ENCODE assay signal across 8 mouse cellular contexts in genomic region chr15:83432231-83433031, GRCm38 (mm10). TPM values are rescaled to one million over a fixed set of nuclear protein-coding genes. Genes with fewer than 3 reads are reported as not detected.
DNase-seq lines count a peak whose midpoint lies in the region; ATAC-seq and TF ChIP-seq lines count a peak whose summit lies in the region.

No protein-coding gene starts in this region.

- H3K4me3 ChIP-seq in layer of hippocampus, adult 2 months, result peak overlapping the region; percentile 13; the same call in 1 of the 2 replicates
- H3K4me3 ChIP-seq in embryonic facial prominence, embryonic 15.5 days (replicated peaks), result no peak overlapping the region
- H3K4me3 ChIP-seq in liver, embryonic 12.5 days, result peak overlapping the region; percentile 55

- H3K4me1 ChIP-seq in embryonic facial prominence, embryonic 15.5 days, result peaks cover 43% of the 10 kb centered on the region
- peaks cover 93% of the 10 kb centered on the region for H3K4me1 ChIP-seq in liver, embryonic 12.5 days

- DNase-seq in layer of hippocampus, adult 2 months (ENCODE audit: low spot score in 2 of 2), result no peak
- no peak for DNase-seq in layer of hippocampus, postnatal 14 days (ENCODE audit: low spot score in 2 of 2)
- DNase-seq in spleen, postnatal 36 days (ENCODE audit: low spot score in 2 of 2), result peak; percentile 35 to 53
- no peak for DNase-seq in frontal cortex, postnatal 25 days (ENCODE audit: low spot score in 2 of 2)

- H3K9ac ChIP-seq in embryonic facial prominence, embryonic 15.5 days, result no peak overlapping the region
- peak overlapping the region; percentile 76 for H3K9ac ChIP-seq in liver, embryonic 12.5 days

- TF ChIP-seq CTCF in layer of hippocampus, adult 2 months (conservative IDR thresholded peaks at IDR 0.05), result no peak

- no peaks in the 10 kb centered on the region for H3K36me3 ChIP-seq in embryonic facial prominence, embryonic 15.5 days
- H3K36me3 ChIP-seq in liver, embryonic 12.5 days, result 0 out of 2 replicates have a peak, but pooled peaks cover 2% of the 10 kb centered on the region

- no peak for ATAC-seq in embryonic facial prominence, embryonic 15.5 days (ENCODE audit: insufficient number of reproducible peaks, low FRiP score, low TSS enrichment, low read depth)
- peak; percentile 78 to 87 for ATAC-seq in hematopoietic stem cell, adult 5-6 weeks (replicated peaks in 1 of 2; ENCODE audit: insufficient read depth in 1 of 2, low FRiP score in 2 of 2, low TSS enrichment in 1 of 2, low read depth in 1 of 2, poor library complexity in 2 of 2, severe bottlenecking in 2 of 2)
- ATAC-seq in liver, embryonic 12.5 days, result peak; percentile 88
- ATAC-seq in cerebellum, adult (ENCODE audit: insufficient number of reproducible peaks, low FRiP score, low TSS enrichment), result no peak

- H3K27me3 ChIP-seq in embryonic facial prominence, embryonic 15.5 days, result no peaks in the 10 kb centered on the region
- H3K27me3 ChIP-seq in liver, embryonic 12.5 days (replicated peaks), result no peaks in the 10 kb centered on the region

- no peak overlapping the region for H3K4me2 ChIP-seq in embryonic facial prominence, embryonic 15.5 days (replicated peaks)
- H3K4me2 ChIP-seq in liver, embryonic 12.5 days, result peak overlapping the region; percentile 70

- no peaks in the 10 kb centered on the region for H3K9me3 ChIP-seq in embryonic facial prominence, embryonic 15.5 days (replicated peaks)
- no peaks in the 10 kb centered on the region for H3K9me3 ChIP-seq in liver, embryonic 12.5 days (replicated peaks)

- H3K27ac ChIP-seq in layer of hippocampus, adult 2 months, result peak overlapping the region; percentile 57
- H3K27ac ChIP-seq in embryonic facial prominence, embryonic 15.5 days (replicated peaks), result peak overlapping the region; percentile 34; the same call in 1 of the 2 replicates
- H3K27ac ChIP-seq in liver, embryonic 12.5 days, result peak overlapping the region; percentile 88

- WGBS in embryonic facial prominence, embryonic 15.5 days, result 50% methylated on average over 15 of the region's 15 CpGs
- 9% methylated on average over 15 of the region's 15 CpGs for WGBS in liver, embryonic 12.5 days (ENCODE audit: insufficient replicate concordance)

RNA-seq across cellular contexts. Expression of gene Pacsin2, which starts 32.0 kb away (rescaled TPM):
- total RNA-seq in layer of hippocampus, adult 2 months (2021), result 100 to 1,000 TPM in 1 of 2 experiments, 10 to 100 TPM in 1; 99.7 to 104 TPM
- 10 to 100 TPM; 50.2 to 55.7 TPM for total RNA-seq in layer of hippocampus, postnatal 14 days (2021)
- 66.8 and 67.1 TPM in 2 replicates for polyA plus RNA-seq in embryonic facial prominence, embryonic 15.5 days (2015; fragmentation: Nextera tagmentation; extraction: Ambion mirVana)
- 62.1 and 83.5 TPM in 2 replicates for total RNA-seq in hematopoietic stem cell, adult 5-6 weeks (2017)
- polyA plus RNA-seq in liver, embryonic 12.5 days (2016; fragmentation: Nextera tagmentation; extraction: Ambion mirVana), result 65.1 and 68.4 TPM in 2 replicates

Comparison
In these comparisons a context has a peak if more than half of its experiments do, and no peak if none do; other contexts are left out.
1. DNase-seq: peak in spleen, postnatal 36 days (2 of 2); none in layer of hippocampus, adult 2 months (0 of 2), layer of hippocampus, postnatal 14 days (0 of 2) and frontal cortex, postnatal 25 days (0 of 2).
2. H3K27ac ChIP-seq: peak in every context shown above with its lines; median percentile 88 in liver, embryonic 12.5 days; 57 in layer of hippocampus, adult 2 months; 34 in embryonic facial prominence, embryonic 15.5 days.
3. ATAC-seq: peak in hematopoietic stem cell, adult 5-6 weeks (2 of 2) and liver, embryonic 12.5 days (single experiment); none in embryonic facial prominence, embryonic 15.5 days (single experiment) and cerebellum, adult (single experiment).